Mouse (Mus musculus) liver, postnatal 0 days (tissue): ENCODE data around the gene Hnrnpul1.

Experiments
- CTCF ChIP-seq: sonication (generic); IDR thresholded peaks from 2 replicates; pipeline ENCODE4 v1.5.1; 2016; ENCODE audit warnings: antibody characterized with exemption, low read depth
- EP300 ChIP-seq: IDR thresholded peaks from 2 replicates; pipeline ENCODE4 v1.6.1; 2016; ENCODE audit warnings: antibody characterized with exemption, low read depth, mild to moderate bottlenecking

DNA sequence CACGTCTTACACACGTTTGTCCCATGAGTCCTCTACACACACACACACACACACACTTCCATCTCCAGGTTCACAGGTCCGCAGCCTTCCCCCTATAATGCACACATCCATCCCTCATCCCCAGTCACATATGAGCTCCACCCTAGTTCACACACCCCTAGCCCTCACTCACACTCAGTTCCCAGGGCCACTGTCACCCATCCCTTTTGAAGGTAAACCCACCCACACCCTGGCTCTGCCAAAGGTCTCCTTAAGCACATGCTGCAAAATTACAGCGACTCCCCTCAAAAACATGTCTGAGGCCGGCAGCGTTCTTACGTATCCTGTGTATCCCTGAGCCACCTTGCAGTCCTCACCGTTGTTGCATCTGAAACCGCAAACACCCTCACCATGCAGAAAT lies 80.3 kb downstream of the Hnrnpul1 start:
- no peak for TF ChIP-seq CTCF
- TF ChIP-seq EP300, result no peak
